Mouse (Mus musculus) heart, adult 2 months (tissue): ENCODE measurements at regions not wholly inside any gene's neighbourhood (a gene's known extent, or its start where the extent isn't known, plus 50 kb on each side); places are given as distances from the start of the nearest gene placed in this dataset.

Source experiments
- DNase-seq, 2 experiments: peaks; one replicate each; pipeline ENCODE4 v3.0.0; 2021
- H3K27ac ChIP-seq: fragments of 200-600 bp; 2 replicates; pipeline ENCODE4 v1.8.1; 2022
- H3K27me3 ChIP-seq: fragments of 200-500 bp; 2 replicates; pipeline ENCODE4 v1.6.1; 2012; ENCODE audit warnings: mild to moderate bottlenecking, low read length, inconsistent platforms, mixed read lengths; ENCODE audit not compliant: control insufficient read depth, insufficient read depth
- H3K36me3 ChIP-seq: fragments of 200-500 bp; 2 replicates; pipeline ENCODE4 v1.6.1; 2012; ENCODE audit warnings: low read length, inconsistent platforms; ENCODE audit not compliant: control insufficient read depth, insufficient read depth
- H3K4me1 ChIP-seq: fragments of 200-500 bp; 2 replicates; pipeline ENCODE4 v1.6.1; 2011; ENCODE audit warnings: low read length; ENCODE audit not compliant: control insufficient read depth, insufficient read depth
- H3K4me3 ChIP-seq: fragments of 200-600 bp; 2 replicates; pipeline ENCODE4 v1.8.1; 2022
- H3K79me2 ChIP-seq: fragments of 200-500 bp; replicated peaks from 2 replicates; pipeline ENCODE4 v1.6.1; 2012; ENCODE audit warnings: mild to moderate bottlenecking, inconsistent platforms, low read length, moderate library complexity, mixed read lengths; ENCODE audit not compliant: control insufficient read depth, insufficient read depth
- H3K9ac ChIP-seq: fragments of 200-500 bp; 2 replicates; pipeline ENCODE4 v1.6.1; 2012; ENCODE audit warnings: low read depth, mild to moderate bottlenecking, control low read depth, inconsistent platforms, low read length, mixed read lengths
- CTCF ChIP-seq: fragments of 200-600 bp; IDR thresholded peaks from 2 replicates; pipeline ENCODE4 v1.8.1; 2022; ENCODE audit warnings: antibody characterized with exemption, mild to moderate bottlenecking, moderate library complexity
- EP300 ChIP-seq: fragments of 200-500 bp; IDR thresholded peaks from 2 replicates; pipeline ENCODE4 v1.6.1; 2011; ENCODE audit warnings: low read depth, low read length, control low read depth; ENCODE audit not compliant: insufficient read depth
- POLR2A ChIP-seq: fragments of 200-500 bp; IDR thresholded peaks from 2 replicates; pipeline ENCODE4 v1.6.1; 2011; ENCODE audit warnings: mild to moderate bottlenecking, low read depth, low read length, control low read depth; ENCODE audit not compliant: insufficient read depth
- WGBS: fragments of 180-500 bp; shearing (Covaris S2); methylation state at CpG from one replicate; pipeline ENCODE4 v1.1.7; 2018; 5-methylcytosine and 5-hydroxymethylcytosine counted together
- intact Hi-C: fragments of 180-260 bp; cut with DNase I; formaldehyde crosslinking; loops from one replicate; pipeline ENCODE4 v1.15.1; 2025

DNA sequence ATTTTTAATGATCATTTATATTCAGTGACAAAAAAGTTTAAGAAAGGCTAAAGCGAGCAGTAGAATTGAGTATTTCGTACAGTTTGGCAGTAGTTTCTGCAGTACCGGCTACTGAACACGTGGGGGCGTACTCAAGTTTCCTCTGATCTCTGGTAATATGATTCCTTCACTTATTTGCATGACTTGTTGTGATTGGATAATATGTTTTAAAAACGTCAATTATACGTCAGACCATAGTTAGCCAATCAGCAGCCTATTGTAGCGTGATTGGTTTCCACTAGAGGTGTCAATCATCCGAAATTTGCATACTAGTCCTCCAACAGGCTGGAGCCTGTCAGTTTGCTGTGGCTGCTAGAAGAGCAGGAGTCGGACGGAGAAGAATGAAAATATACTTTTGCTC lies 261.6 kb upstream of the Nfe2l3 start:
- intact Hi-C loops, result loop anchor here (2.0 to 10.0 kb wide), 2 partner anchors 1544 to 1954 kb away; partner anchors contain the start of gene Tax1bp1
- Histone ChIP-seq H3K27me3 (peaks cover 9% of the 10 kb centered on the region), H3K79me2 (no peaks in the 10 kb centered on the region), H3K36me3 (no peaks in the 10 kb centered on the region), H3K9ac (no peak overlapping the region), H3K4me3 (peak overlapping the region; percentile 45), H3K4me1 (peaks cover 1% of the 10 kb centered on the region; the same call in 1 of the 2 replicates), H3K27ac (peak overlapping the region; percentile 82)
- peak; percentile 56 to 71 for DNase-seq
- WGBS, result 1% methylated on average over 11 of the region's 11 CpGs
- TF ChIP-seq CTCF (peak; percentile 68), POLR2A (peak; percentile 98), EP300 (peak; percentile 75; the same call in 1 of the 2 replicates)

DNA sequence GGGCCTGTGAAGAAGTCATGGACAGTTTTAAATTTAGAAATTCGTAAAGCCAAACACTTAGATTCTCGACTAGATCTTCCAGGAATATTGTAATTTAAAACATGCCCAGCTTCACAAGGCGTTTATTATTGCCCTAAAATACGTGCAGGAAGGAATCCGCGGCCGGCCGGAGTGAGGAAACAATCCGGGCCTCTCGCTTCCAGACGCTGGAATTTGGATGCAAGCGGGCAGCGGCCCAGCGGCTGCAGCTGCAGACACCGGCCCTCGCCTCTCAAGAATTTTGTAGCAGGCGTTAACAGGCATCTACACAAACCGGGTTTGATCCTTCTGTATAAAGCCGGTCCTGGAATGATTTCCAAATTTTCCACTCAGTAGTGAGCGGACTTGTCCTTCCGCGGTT lies 260.7 kb upstream of the Nfe2l3 start:
- Histone ChIP-seq H3K4me1 (peaks cover 1% of the 10 kb centered on the region; the same call in 1 of the 2 replicates), H3K9ac (peak overlapping the region; percentile 60; the same call in 1 of the 2 replicates), H3K79me2 (no peaks in the 10 kb centered on the region), H3K4me3 (peak overlapping the region; percentile 38), H3K27ac (peak overlapping the region; percentile 82), H3K36me3 (no peaks in the 10 kb centered on the region), H3K27me3 (peaks cover 10% of the 10 kb centered on the region)
- intact Hi-C loops, result loop anchor here (2.0 to 10.0 kb wide), 2 partner anchors 1543 to 1955 kb away; partner anchors contain the start of gene Tax1bp1
- TF ChIP-seq CTCF (no peak), POLR2A (no peak), EP300 (no peak)
- WGBS, result 6% methylated on average over 22 of the region's 22 CpGs
- peak; percentile 79 for DNase-seq

- TF ChIP-seq POLR2A (no peak), CTCF (no peak), EP300 (no peak)
- H3K4me1 ChIP-seq, result peaks cover 1% of the 10 kb centered on the region; the same call in 1 of the 2 replicates
- peak; percentile 33 to 53 for DNase-seq
- WGBS, result 9% methylated on average over 12 of the region's 12 CpGs
- no peaks in the 10 kb centered on the region for H3K36me3 ChIP-seq
- peak overlapping the region; percentile 38 for H3K4me3 ChIP-seq
- H3K79me2 ChIP-seq, result no peaks in the 10 kb centered on the region
- intact Hi-C loops, result loop anchor here (10.0 kb wide), 1 partner anchor 1542 kb away; the partner anchor contains the start of gene Tax1bp1
- H3K27me3 ChIP-seq, result peaks cover 11% of the 10 kb centered on the region
- peak overlapping the region; percentile 55 for H3K9ac ChIP-seq
- H3K27ac ChIP-seq, result peak overlapping the region; percentile 82
Observed at GRCm38 (mm10) chr6:51172331-51172791, 260.1 kb upstream of the Nfe2l3 start.

GRCm38 (mm10) chr6:51172856-51173619 lies 259.4 kb upstream of the Nfe2l3 start:
- TF ChIP-seq EP300 (no peak), POLR2A (peak; percentile 67), CTCF (peak; percentile 26; the same call in 1 of the 2 replicates)
- Histone ChIP-seq H3K4me3 (peak overlapping the region; percentile 50), H3K79me2 (no peaks in the 10 kb centered on the region), H3K9ac (peak overlapping the region; percentile 37), H3K27me3 (peaks cover 13% of the 10 kb centered on the region), H3K36me3 (no peaks in the 10 kb centered on the region), H3K4me1 (peaks cover 1% of the 10 kb centered on the region; the same call in 1 of the 2 replicates), H3K27ac (peak overlapping the region; percentile 82)
- 4% methylated on average over 25 of the region's 25 CpGs for WGBS
- intact Hi-C loops, result loop anchor here (10.0 kb wide), 1 partner anchor 1542 kb away; the partner anchor contains the start of gene Tax1bp1
- peak; percentile 88 to 92 for DNase-seq

DNA sequence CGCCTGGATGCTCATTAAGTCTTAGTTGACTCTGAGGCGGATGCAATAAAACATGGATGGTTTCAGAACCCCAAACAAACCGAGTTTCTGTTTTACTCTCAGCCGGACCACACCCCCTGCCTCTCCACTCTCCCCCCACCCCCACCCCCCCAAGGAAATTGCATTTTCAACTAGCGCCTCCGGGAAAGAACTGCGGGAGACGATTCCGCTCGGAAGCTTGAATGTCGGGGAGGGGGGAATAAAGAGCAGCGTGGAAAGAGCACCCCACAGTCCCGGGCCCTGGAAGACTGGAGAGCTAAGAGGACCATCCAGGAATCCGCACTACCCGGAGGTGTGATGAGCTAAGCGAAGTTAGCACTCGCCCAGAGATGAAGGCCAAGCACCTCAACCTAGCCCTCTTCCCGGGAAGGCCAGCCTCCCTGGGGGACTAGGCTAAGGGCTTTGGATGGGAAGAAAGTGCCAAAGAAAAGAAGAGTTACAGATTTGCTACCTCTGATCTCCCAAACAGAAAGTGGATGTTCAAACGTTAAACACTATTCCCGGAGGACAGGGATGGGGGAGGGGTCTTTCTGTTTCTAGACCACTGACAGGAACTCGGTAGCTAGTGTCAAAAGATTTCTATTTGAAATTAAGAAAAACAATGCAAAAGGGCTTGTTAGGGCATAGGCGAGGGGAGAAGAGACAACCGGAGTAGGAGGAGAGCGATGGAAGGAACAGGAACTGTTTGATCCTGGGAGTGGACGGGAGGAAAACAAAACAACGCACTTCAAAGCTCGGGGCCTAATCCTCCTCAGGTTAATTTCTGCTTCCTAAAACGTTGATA lies 258.6 kb upstream of the Nfe2l3 start:
- Histone ChIP-seq H3K27ac (peak overlapping the region; percentile 66), H3K27me3 (peaks cover 13% of the 10 kb centered on the region)

More for the DNA sequence above, 258.6 kb upstream of the Nfe2l3 start:
- 9% methylated on average over 28 of the region's 28 CpGs for WGBS
- H3K4me3 ChIP-seq, result peak overlapping the region; percentile 50
- DNase-seq, result peak in 1 of 2 experiments; percentile 52
- intact Hi-C loops, result loop anchor here (10.0 kb wide), 1 partner anchor 1541 kb away; the partner anchor contains the start of gene Tax1bp1
- TF ChIP-seq EP300, result no peak
- TF ChIP-seq CTCF, result no peak
- no peak for TF ChIP-seq POLR2A
- peak overlapping the region; percentile 42 for H3K9ac ChIP-seq
- H3K36me3 ChIP-seq, result no peaks in the 10 kb centered on the region
- no peaks in the 10 kb centered on the region for H3K79me2 ChIP-seq
- no peaks in the 10 kb centered on the region for H3K4me1 ChIP-seq
